Mouse (Mus musculus) ES-Bruce4 (cell line): ENCODE measurements at regions not wholly inside any gene's neighbourhood (a gene's known extent, or its start where the extent isn't known, plus 50 kb on each side); places are given as distances from the start of the nearest gene placed in this dataset.

Experiments used
- H3K27ac ChIP-seq: 2 replicates; pipeline ENCODE4 v1.5.1; 2012; ENCODE audit warnings: low read length, inconsistent platforms; ENCODE audit not compliant: insufficient read depth
- H3K27me3 ChIP-seq: 2 replicates; pipeline ENCODE4 v1.6.1; 2012; ENCODE audit warnings: mild to moderate bottlenecking, low read length, inconsistent platforms; ENCODE audit not compliant: control insufficient read depth, poor library complexity, insufficient read depth, severe bottlenecking
- H3K36me3 ChIP-seq: 2 replicates; pipeline ENCODE4 v1.6.1; 2012; ENCODE audit warnings: inconsistent platforms, mild to moderate bottlenecking, low read length, moderate library complexity; ENCODE audit not compliant: control insufficient read depth, poor library complexity, insufficient read depth, severe bottlenecking
- H3K4me1 ChIP-seq: one replicate; pipeline ENCODE4 v1.8.1; 2011; ENCODE audit warnings: low read length; ENCODE audit not compliant: control insufficient read depth, insufficient read depth
- H3K4me3 ChIP-seq: 2 replicates; pipeline ENCODE4 v1.5.1; 2011; ENCODE audit warnings: low read depth, mild to moderate bottlenecking, low read length
- H3K9ac ChIP-seq: 2 replicates; pipeline ENCODE4 v1.6.1; 2012; ENCODE audit warnings: low read depth, mild to moderate bottlenecking, inconsistent platforms; ENCODE audit not compliant: poor library complexity, severe bottlenecking
- H3K9me3 ChIP-seq: replicated peaks from 2 replicates; pipeline ENCODE4 v1.6.1; 2012; ENCODE audit warnings: mild to moderate bottlenecking, low read length, inconsistent platforms; ENCODE audit not compliant: control insufficient read depth, poor library complexity, insufficient read depth, severe bottlenecking
- CTCF ChIP-seq: IDR thresholded peaks from one replicate; pipeline ENCODE4 v1.8.1; 2011; ENCODE audit warnings: low read depth, low read length
- EP300 ChIP-seq: IDR thresholded peaks from 2 replicates; pipeline ENCODE4 v1.6.1; 2011; ENCODE audit warnings: low read depth, low read length; ENCODE audit not compliant: insufficient read depth
- POLR2A ChIP-seq: IDR thresholded peaks from one replicate; pipeline ENCODE4 v1.8.1; 2011; ENCODE audit warnings: low read length; ENCODE audit not compliant: insufficient read depth

DNA sequence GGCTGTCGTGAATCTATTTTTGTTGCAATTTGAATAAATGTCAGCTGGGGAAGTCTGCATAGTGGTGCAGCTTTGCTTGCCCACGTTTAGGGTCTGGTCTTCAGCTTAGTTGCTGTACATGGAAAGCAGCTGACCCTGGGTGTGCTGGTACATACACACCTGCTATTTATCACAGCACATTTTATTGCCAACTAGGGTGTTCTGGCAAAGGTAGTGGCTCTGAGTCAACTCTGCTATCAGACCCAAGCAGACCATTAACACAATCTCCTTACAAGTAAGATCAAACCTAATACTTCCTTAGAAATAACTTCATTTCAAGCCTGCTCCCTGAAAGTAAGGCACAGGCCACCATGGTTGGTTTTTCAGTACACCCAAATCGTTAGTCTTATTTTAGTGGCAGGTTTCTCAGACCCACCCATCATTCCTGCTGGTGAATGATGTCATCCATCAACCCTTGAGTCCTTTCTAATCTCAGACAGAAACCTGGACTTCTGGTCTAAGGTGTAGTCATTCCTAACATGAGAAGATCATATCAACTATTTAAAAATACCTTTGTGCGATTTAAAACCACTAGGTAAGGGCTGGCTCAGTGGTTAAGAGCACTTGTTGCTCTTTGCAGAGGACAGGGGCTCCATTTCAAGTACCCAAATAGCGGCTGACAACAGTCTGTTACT, 62.5 kb upstream of the Med13 start:
- Histone ChIP-seq H3K4me1 (no peaks in the 10 kb centered on the region), H3K36me3 (no peaks in the 10 kb centered on the region), H3K9me3 (no peaks in the 10 kb centered on the region), H3K27me3 (no peaks in the 10 kb centered on the region), H3K9ac (no peak overlapping the region), H3K4me3 (no peak overlapping the region), H3K27ac (no peak overlapping the region)
- no peak for TF ChIP-seq POLR2A
- no peak for TF ChIP-seq EP300
- TF ChIP-seq CTCF, result no peak

DNA sequence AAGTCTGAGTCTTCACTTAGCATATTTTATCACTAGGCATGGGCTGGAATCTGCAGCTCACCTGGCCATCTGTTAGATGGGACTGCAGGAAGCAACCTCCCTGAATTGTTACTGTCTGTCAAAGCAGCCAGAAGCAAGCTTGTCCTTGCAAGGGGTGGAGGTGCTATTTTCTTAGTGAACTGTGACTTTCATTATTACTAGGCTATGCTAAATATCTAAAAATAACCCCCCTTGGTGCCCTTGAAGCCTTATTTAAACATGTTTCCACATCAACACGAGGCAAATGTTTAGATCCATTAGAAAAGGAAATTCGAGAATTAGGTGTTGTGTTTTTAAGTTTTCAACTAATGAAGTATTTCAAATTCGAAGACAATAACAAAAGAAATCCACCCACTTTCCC, 55.5 kb upstream of the Rnft1 start:
- Histone ChIP-seq H3K4me3 (no peak overlapping the region), H3K9ac (no peak overlapping the region), H3K36me3 (no peaks in the 10 kb centered on the region), H3K9me3 (no peaks in the 10 kb centered on the region), H3K4me1 (no peaks in the 10 kb centered on the region), H3K27ac (no peak overlapping the region), H3K27me3 (no peaks in the 10 kb centered on the region)
- TF ChIP-seq EP300 (no peak), POLR2A (no peak), CTCF (no peak)

DNA sequence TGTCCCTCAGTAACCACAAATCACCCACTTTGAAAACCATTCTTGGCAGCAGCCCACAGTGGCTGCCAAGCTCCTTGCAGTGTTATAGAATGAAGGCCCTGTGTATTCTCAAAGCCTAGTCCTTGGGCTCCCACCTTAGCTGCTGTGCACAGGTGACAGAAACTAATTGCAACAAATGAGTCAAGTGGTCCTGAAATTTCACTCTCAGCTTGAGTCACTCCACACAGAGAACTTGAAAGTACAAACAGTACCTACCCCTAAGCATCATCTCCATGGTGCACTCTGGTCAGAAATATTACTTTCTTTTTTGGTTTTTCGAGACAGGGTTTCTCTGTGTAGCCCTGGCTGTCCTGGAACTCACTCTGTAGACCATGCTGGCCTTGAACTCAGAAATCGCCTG, 54.2 kb upstream of the Rnft1 start:
- TF ChIP-seq POLR2A, result no peak
- no peak for TF ChIP-seq CTCF
- TF ChIP-seq EP300, result no peak
- H3K4me1 ChIP-seq, result no peaks in the 10 kb centered on the region
- H3K27me3 ChIP-seq, result no peaks in the 10 kb centered on the region
- H3K9me3 ChIP-seq, result no peaks in the 10 kb centered on the region
- no peak overlapping the region for H3K4me3 ChIP-seq
- H3K36me3 ChIP-seq, result no peaks in the 10 kb centered on the region
- no peak overlapping the region for H3K27ac ChIP-seq
- H3K9ac ChIP-seq, result no peak overlapping the region

DNA sequence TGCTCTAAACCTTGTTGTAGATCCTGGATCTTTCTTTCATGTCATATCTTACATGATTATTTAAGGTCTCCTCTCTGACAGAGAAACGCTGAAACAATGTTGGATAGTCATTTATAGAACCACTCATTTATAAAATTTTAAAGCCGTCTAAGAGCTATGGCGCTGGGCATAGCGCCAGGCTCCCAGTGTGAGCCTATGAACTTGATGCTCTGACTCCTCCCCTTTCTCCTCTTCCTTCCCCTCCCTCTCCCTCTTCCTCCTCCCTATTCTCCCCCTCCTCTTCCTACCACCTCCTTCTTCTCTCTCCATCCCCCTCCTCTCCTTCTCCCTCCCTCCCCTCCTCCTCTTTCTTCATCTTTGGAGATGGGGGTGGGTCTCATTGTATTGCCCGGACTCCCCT, 52.9 kb upstream of the Rnft1 start:
- Histone ChIP-seq H3K9me3 (no peaks in the 10 kb centered on the region), H3K4me1 (no peaks in the 10 kb centered on the region), H3K9ac (no peak overlapping the region), H3K36me3 (no peaks in the 10 kb centered on the region), H3K4me3 (no peak overlapping the region), H3K27me3 (no peaks in the 10 kb centered on the region), H3K27ac (no peak overlapping the region)
- TF ChIP-seq EP300 (no peak), CTCF (no peak), POLR2A (no peak)

GRCm38 (mm10) chr11:86434106-86434505, 50.4 kb upstream of the Rnft1 start:
- Histone ChIP-seq H3K4me1 (no peaks in the 10 kb centered on the region), H3K9ac (no peak overlapping the region), H3K4me3 (no peak overlapping the region), H3K27ac (no peak overlapping the region), H3K27me3 (no peaks in the 10 kb centered on the region), H3K9me3 (no peaks in the 10 kb centered on the region), H3K36me3 (no peaks in the 10 kb centered on the region)
- TF ChIP-seq EP300, result no peak
- no peak for TF ChIP-seq CTCF
- no peak for TF ChIP-seq POLR2A
